ENCODE assay signal across 10 mouse cellular contexts in the genomic region with DNA sequence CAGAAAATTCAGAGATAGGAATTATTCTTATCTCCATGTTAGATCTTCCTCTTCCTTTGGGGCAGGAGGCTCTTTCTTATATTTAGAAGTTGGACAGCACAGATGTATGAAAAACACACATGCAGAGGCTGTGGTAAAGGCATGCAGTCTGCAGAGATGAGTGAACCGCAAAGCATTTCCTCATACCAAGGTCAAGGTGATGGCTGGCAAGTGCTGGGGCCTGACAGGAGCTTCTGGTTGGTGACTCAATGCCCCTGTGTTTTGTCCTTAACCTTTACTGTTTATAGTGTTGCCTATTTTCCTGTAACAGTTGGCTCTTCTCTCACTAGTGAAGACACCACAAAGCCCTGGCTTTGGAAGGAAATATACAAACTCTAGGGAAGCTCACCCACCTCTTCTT.
"Had no signal": no experiment of that assay in that cellular context is flagged by ENCODE, and none has a peak within 500 bp of the region (broad histone marks: within the 10 kb centered on the region; RNA-seq: fewer than 3 reads in every experiment).

No protein-coding gene starts in this region.

- DNase-seq: kidney, adult 8-10 months; kidney, postnatal 10 days; kidney, postnatal 36 days; liver; lung, adult 18-20 months; lung, postnatal 10 days; right cerebral cortex, adult 18-20 months; right cerebral cortex, postnatal 14 days; thymus, adult 18-20 months; thymus, postnatal 36 days had no signal
